Mouse (Mus musculus): ENCODE data around the gene Nudt19.

DNA sequence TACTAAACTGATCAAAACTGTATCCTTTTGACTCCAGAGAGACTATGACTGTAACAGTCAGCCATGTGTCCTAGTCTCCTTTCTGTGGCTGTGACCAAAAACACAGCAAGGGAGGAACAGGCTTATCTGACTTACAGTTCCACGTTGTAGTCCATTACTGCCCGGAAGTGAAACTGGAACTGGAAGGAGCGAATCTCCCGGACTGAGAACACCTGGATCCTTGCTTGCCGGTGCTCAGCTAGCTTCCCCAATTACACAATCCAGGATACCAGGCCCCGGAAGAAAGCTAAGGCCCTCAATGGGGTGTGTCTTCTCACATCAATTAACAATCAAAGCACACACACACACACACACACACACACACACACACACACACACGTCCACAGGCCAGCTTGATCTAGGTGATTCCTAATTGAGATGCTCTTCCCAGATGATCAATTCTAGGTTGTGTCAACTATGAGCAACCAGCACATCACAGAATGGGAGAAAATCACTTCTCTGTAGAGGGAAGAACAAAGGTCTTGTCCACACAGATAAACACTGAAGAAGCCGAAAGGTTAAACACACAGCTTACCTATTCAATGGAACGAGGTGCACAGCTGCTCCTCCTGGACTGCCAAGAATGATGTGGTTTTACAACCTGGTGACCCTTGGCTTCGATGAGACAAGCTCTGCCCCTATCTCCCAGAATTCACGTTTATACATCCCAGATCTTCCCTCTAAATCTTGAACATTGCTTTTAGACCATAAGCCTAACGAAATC, 20.2 kb downstream of the Nudt19 start:
- no peak for TF ChIP-seq MYOG (IDR thresholded peaks at IDR 0.05; ENCODE audit: control insufficient read depth in 1 of 3, insufficient read depth in 1 of 3, insufficient read length in 2 of 3, low read depth in 2 of 3)
- TF ChIP-seq POLR2A (IDR thresholded peaks at IDR 0.05; ENCODE audit: insufficient read length, low read depth), result no peak
- TF ChIP-seq CEBPB (IDR thresholded peaks at IDR 0.05; ENCODE audit: insufficient read depth, poor library complexity, severe bottlenecking), result no peak
- no peak for TF ChIP-seq REST (IDR thresholded peaks at IDR 0.05; ENCODE audit: insufficient read depth, insufficient read length)
- no peak for TF ChIP-seq MYOD1 (IDR thresholded peaks at IDR 0.05; ENCODE audit: control insufficient read depth in 1 of 3, insufficient read length in 2 of 3, low read depth in 2 of 3)
- TF ChIP-seq TCF12 (IDR thresholded peaks at IDR 0.05; ENCODE audit: insufficient read depth, poor library complexity, severe bottlenecking), result no peak
- TF ChIP-seq POLR2AphosphoS2 (IDR thresholded peaks at IDR 0.05; ENCODE audit: insufficient read length, low read depth), result no peak
- TF ChIP-seq E2F4 (IDR thresholded peaks at IDR 0.05; ENCODE audit: insufficient read depth), result no peak
- TF ChIP-seq TCF3 (IDR thresholded peaks at IDR 0.05; ENCODE audit: insufficient read length, low read depth), result no peak
- TF ChIP-seq SRF (IDR thresholded peaks at IDR 0.05; ENCODE audit: control insufficient read depth, insufficient read length, low read depth), result no peak
- no peak for TF ChIP-seq MAX (IDR thresholded peaks at IDR 0.05; ENCODE audit: low read depth)

Data from myocyte (in vitro differentiated cells).